Mouse (Mus musculus) limb, embryonic 14.5 days (tissue): ENCODE measurements at regions not wholly inside any gene's neighbourhood (a gene's known extent, or its start where the extent isn't known, plus 50 kb on each side); places are given as distances from the start of the nearest gene placed in this dataset.

ENCODE experiments used
- ATAC-seq: fragments of 200-750 bp; cut with Nextera tagmentation; 2 replicates; pipeline ENCODE4 v1.8.0; 2017; ENCODE audit warnings: low read depth, moderate number of reproducible peaks, moderate TSS enrichment; ENCODE audit not compliant: low FRiP score
- DNase-seq: peaks from one replicate; pipeline ENCODE4 v3.0.0-alpha.2; 2015; ENCODE audit warnings: low spot score
- H3K27ac ChIP-seq: fragments of 300-500 bp; sonication (generic); replicated peaks from 2 replicates; pipeline ENCODE4 v1.5.1; 2014; ENCODE audit warnings: low read depth, mild to moderate bottlenecking, low read length, moderate library complexity, mixed read lengths
- H3K27me3 ChIP-seq: fragments of 300-500 bp; sonication (generic); 2 replicates; pipeline ENCODE4 v1.6.1; 2014; ENCODE audit warnings: low read length, mixed read lengths; ENCODE audit not compliant: control insufficient read depth, insufficient read depth
- H3K36me3 ChIP-seq: fragments of 300-500 bp; sonication (generic); 2 replicates; pipeline ENCODE4 v1.6.1; 2014; ENCODE audit warnings: mild to moderate bottlenecking, low read length, moderate library complexity, mixed read lengths; ENCODE audit not compliant: control insufficient read depth, insufficient read depth
- H3K4me1 ChIP-seq: fragments of 300-500 bp; sonication (generic); 2 replicates; pipeline ENCODE4 v1.6.1; 2014; ENCODE audit warnings: antibody characterized with exemption, low read length, mixed read lengths; ENCODE audit not compliant: control insufficient read depth, insufficient read depth
- H3K4me2 ChIP-seq: fragments of 300-500 bp; sonication (generic); replicated peaks from 2 replicates; pipeline ENCODE4 v1.6.1; 2014; ENCODE audit warnings: low read depth, mild to moderate bottlenecking, low read length, moderate library complexity; ENCODE audit not compliant: severe bottlenecking
- H3K4me3 ChIP-seq: fragments of 300-500 bp; sonication (generic); replicated peaks from 2 replicates; pipeline ENCODE4 v1.5.1; 2014; ENCODE audit warnings: low read length
- H3K9ac ChIP-seq: fragments of 300-500 bp; sonication (generic); 2 replicates; pipeline ENCODE4 v1.6.1; 2014; ENCODE audit warnings: mild to moderate bottlenecking, low read depth, low read length, moderate library complexity; ENCODE audit not compliant: severe bottlenecking
- H3K9me3 ChIP-seq: fragments of 300-500 bp; sonication (generic); 2 replicates; pipeline ENCODE4 v1.6.1; 2016; ENCODE audit warnings: low read length; ENCODE audit not compliant: control insufficient read depth
- POLR2A ChIP-seq: fragments of 200-500 bp; IDR thresholded peaks from 2 replicates; pipeline ENCODE4 v1.8.0; 2012; ENCODE audit warnings: inconsistent platforms, mild to moderate bottlenecking, moderate library complexity, borderline replicate concordance; ENCODE audit not compliant: insufficient read depth, insufficient read length; ENCODE audit errors: extremely low read depth
- WGBS: fragments of 180-500 bp; shearing (Covaris S2); extraction: QIAGEN DNeasy Blood & Tissue Kit; methylation state at CpG from one replicate; pipeline ENCODE4 v1.1.7; 2014; 5-methylcytosine and 5-hydroxymethylcytosine counted together

DNA sequence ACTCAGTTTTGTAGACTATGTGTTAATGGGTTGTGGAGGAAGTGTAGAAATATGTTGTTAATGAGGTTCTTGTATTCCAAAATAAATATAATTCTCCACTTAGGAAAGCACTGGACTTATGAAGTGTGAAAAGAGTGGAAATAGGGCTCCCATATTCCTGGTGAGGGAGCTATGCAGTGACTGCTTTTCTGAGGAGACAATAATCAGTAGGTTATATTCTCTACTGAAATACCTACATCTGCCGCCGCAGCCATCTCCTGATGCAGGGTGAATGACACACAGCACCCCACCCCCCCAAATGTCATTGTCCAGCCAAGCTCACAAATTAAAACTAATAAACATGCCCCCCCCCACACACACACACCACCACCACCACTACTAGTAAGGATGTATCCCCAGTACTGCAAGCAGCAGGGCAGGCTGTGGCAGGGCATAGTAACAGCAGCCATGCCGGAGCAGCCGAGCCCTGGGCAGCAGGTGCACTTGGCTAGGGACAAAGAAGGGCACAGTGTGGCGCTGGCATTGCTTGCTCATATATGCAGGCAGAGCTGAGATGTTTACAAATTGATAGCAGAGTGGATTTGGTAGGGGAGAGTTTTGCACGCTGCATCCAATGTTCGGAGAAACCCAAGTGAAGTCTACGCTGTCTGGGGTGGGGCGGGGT lies 862.7 kb downstream of the Olfm4 start:
- no peak for TF ChIP-seq POLR2A
- WGBS: 86% methylated on average over 9 of the region's 9 CpGs
- Histone ChIP-seq H3K4me3 (no peak overlapping the region), H3K36me3 (no peaks in the 10 kb centered on the region), H3K9ac (no peak overlapping the region), H3K27ac (no peak overlapping the region), H3K4me1 (no peaks in the 10 kb centered on the region), H3K27me3 (no peaks in the 10 kb centered on the region), H3K9me3 (no peaks in the 10 kb centered on the region), H3K4me2 (no peak overlapping the region)
- ATAC-seq (no peak), DNase-seq (no peak)
